Mouse (Mus musculus) right cerebral cortex, postnatal 4 days (tissue): ENCODE results near the gene Fndc9.

Experiments used
- DNase-seq: peaks from one replicate; pipeline ENCODE4 v3.0.0-alpha.2; 2022

Gene Fndc9

GRCm38 (mm10) chr11:46236976-46237375 is 1.6 kb downstream of the Fndc9 start:
- DNase-seq, result peak; percentile 84

GRCm38 (mm10) chr11:46241150-46241673 is 5.9 kb downstream of the Fndc9 start:
- DNase-seq, result no peak

- no peak for DNase-seq
These were observed 6.7 kb downstream of the Fndc9 start for GRCm38 (mm10) chr11:46241985-46242384.

DNA sequence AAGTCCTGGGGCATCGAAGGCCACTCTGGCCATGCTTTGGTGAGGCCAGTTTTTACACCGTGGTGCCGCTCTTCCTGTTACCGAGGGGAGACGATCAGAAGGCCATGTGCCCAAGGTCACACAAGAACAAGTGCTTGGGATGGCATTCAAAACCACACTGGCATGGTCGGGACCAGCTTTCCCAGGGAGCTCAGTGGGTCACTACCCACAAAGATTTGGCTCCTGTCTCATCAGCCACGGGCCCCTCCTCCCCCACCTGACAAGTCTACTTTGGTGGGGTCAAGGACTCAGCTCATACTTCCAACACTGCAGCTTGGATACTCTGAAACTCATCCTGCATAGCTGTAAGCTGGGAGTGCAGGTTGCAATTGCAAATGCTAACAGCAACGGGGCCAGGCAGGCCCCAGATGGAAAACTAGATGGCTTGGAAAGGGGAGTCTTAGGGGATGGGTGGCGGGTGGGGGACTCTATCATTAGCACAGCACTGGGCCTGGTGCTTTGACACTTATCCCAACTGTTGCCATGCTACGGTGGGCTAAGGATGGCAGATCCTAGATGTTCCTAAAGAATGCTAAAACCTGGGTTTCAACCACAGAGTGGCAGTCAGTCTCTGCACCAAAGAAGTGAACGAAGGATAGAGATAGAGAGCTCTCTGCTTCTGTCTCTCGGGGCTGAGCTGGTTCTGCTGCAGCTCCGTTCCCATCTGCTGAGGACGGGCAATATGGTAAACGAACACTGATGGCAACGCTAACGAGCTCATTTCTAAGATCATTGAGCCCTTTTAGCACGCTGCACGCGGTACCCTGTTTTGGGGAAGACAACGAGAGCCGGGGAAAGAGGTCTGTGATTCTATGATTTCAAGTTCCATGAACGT is 9.6 kb downstream of the Fndc9 start:
- DNase-seq, result peak; percentile 19

DNA sequence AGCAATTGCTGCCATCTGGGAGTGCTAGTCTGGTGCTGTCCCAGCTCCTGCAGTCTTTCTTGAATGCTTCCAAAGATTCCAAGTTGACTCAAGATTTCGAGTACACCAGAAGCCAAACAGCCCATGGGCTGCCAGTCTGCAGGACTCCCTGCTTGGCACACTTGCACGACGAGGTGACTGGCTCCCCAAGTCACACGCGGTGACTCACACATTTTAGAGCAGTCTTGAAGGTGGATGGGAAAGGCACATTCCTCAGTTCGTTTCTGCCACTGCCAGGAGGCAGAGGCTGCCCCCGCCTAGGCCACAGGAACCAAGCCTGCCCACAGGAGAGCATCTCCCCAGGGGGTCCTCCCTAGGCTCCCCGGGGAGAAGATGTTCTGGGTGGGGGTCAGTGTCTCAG is 10.6 kb downstream of the Fndc9 start:
- no peak for DNase-seq

GRCm38 (mm10) chr11:46246393-46246792 is 11.1 kb downstream of the Fndc9 start:
- DNase-seq, result no peak

DNA sequence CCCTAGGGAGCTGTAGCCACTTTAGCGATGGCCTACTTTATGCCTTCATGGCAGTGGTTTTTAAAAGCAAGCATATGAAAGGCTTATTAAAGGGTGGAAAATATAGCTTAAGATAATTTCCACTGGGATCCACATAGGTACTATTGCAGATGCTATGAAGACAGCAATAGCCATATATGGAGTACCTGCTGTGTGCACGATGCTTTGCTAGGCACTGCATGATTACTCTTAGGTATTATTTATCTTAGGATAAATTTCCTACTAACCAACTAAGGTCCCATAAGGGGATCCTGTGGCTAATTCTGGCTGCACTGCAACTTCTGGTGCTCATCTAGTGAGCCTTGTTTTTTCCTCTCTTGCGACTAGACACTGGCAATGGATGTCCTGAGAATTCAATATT is 13.0 kb downstream of the Fndc9 start:
- no peak for DNase-seq

DNA sequence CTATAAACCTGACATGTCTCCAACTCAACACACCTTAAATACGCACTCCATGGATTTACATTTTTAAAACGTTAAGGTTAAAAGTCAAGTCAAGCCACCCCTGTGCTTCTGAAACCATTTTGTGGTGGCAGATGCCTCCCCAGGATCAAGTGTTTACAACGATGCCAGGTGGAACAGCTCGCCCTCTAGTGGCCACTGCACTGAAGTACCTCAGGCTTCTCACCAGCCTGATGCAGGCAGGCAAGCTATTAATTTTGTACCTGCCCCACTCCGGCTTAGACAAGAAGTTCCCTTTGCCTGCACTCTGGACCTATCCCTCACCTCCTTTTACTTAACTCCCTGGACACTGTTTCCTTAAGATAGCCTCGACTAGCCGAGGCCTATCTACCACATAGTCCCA is 16.7 kb downstream of the Fndc9 start:
- DNase-seq, result peak; percentile 75

DNA sequence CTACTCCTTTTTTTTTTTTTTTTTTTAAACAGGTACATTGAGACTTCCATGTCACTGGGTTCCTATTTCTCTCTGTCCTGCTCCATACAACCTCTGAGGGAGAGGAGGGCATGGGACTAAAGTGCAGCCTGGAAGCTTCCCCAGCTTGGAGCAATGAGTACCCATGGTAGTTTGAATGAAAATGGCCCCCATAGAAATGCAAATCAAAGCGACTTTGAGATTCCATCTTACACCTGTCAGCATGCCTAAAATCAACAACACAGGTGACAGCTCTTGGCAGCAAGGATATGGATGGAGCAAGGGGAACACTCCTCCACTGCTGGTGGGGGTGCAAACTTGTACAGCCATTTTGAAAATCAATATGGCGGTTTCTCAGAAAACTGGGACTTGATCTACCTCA is 20.0 kb downstream of the Fndc9 start:
- no peak for DNase-seq

DNA sequence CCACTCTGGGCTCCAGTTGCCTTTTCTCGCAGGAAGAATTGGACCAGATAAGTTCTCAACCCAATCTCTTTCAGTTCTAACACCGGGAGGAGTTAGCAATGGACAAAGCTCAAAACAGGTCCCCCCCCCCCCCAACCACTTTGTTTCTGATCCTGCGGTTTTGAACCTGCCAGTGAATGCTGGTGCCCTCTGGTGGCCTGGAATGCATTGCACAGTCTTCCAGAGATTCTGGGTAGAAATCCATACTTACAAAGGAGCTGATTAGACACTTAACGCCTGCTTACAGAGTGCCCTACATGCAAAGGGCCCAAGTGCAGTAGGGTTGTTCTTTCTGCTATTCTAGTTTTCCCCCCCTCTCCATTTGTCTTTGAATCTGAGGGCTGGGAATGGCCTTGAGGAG is 22.9 kb downstream of the Fndc9 start:
- peak; percentile 59 for DNase-seq

GRCm38 (mm10) chr11:46258749-46259148 is 23.4 kb downstream of the Fndc9 start:
- DNase-seq, result no peak

GRCm38 (mm10) chr11:46262854-46263253 is 27.5 kb downstream of the Fndc9 start:
- DNase-seq, result no peak

GRCm38 (mm10) chr11:46263291-46263690 is 28.0 kb downstream of the Fndc9 start:
- DNase-seq, result no peak

GRCm38 (mm10) chr11:46264584-46264983 is 29.3 kb downstream of the Fndc9 start:
- DNase-seq, result no peak

- no peak for DNase-seq
These were observed 29.9 kb downstream of the Fndc9 start for GRCm38 (mm10) chr11:46265031-46265786.

- peak; percentile 79 for DNase-seq
These were observed 33.7 kb downstream of the Fndc9 start for GRCm38 (mm10) chr11:46268991-46269390.

GRCm38 (mm10) chr11:46269391-46269790 is 34.1 kb downstream of the Fndc9 start:
- DNase-seq, result no peak

GRCm38 (mm10) chr11:46269893-46270292 is 34.6 kb downstream of the Fndc9 start:
- DNase-seq, result no peak

DNA sequence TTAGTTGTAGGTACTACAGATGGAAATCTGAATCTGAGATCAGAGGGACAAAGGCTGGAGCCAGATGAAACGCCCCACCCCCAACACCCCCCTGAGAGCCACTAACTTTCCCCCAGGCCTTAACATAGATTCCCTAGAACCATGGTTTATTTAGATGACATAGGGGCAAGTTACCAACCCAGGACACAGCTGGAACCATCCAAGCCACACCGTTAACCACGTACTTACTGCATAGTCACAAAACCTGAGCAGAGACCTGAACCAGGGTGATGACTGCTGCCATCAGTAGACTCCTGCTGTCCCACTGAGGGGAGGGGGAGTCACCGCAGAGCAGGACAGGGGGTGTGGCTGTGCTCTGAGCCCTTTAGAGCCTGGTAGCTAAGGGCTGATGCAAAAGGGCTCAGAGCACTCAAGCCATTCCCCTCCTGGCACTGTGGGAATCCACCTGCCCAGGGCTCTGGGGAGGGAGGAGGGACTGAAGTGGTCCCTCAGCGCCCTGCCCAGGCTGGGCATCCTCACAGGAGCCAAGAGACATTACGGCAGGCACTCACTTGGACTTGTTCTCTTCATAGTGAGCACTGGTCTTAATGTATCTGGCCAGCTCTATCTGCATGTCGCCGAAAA is 36.8 kb downstream of the Fndc9 start:
- DNase-seq, result no peak

GRCm38 (mm10) chr11:46273969-46274368 is 38.6 kb downstream of the Fndc9 start:
- no peak for DNase-seq

DNA sequence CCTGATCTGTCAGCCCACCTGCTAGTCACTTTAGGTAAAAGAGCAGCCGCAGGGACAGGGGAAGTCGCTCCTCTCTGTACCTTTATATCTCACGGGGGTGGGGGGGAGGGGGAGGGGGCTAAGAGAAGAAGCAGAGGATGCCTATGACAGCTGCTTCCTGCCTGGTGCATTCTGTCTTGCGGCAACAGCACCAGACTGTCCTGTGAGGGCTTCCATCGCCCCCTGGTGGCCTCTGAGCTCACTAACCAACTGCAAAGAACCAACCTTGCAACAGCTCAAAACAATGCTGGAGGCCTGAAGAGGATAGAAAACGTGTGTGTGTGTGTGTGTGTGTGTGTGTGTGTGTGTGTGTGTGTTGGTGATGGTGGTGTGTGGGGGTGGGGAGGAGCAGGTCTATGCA is 40.0 kb downstream of the Fndc9 start:
- DNase-seq, result peak; percentile 82

- no peak for DNase-seq
These were observed 40.8 kb downstream of the Fndc9 start for GRCm38 (mm10) chr11:46276168-46276567.

DNA sequence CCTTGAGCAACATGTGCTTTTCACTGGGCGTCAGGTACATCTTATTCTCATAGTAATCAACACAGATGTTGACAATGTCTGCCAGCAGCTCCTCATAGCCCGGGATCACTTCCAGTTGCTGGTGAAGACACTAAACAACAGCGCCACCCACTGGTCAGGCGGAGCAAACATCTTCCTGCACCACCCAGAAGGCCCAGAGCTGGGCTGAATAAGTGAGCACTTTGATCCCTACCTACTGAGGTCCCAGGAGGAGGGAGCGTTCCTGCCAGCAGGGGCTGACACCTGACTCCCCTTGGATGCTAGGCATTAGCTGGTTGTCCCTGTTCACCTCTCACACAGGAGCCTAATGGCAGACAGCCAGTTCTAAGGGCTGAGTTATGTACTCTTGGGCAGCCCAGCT is 41.4 kb downstream of the Fndc9 start:
- peak; percentile 59 for DNase-seq
